Mouse (Mus musculus): ENCODE data around the gene Wsb1. TPM values are rescaled to one million over a fixed set of nuclear protein-coding genes. Genes with fewer than 3 reads are reported as not detected.
"Not testable (repeated sequence)": the region's sequence is repeated elsewhere in the genome, so short reads cannot be mapped to it uniquely, and the experiment has no call there.

Wsb1 gene
- total RNA-seq (2014; fragmentation: Nextera tagmentation) (45.0 and 45.9 TPM in 2 replicates), total RNA-seq (2017) (45.1 and 57.4 TPM in 2 replicates)

- ATAC-seq (replicated peaks; ENCODE audit: low FRiP score, low TSS enrichment, poor library complexity, severe bottlenecking): peak; percentile 91
Measured at GRCm38 (mm10) chr11:79254391-79255098, at the start of gene Wsb1. TSS of gene Wsb1 (minus strand) at chr11:79254671.

- not testable (repeated sequence) for ATAC-seq (replicated peaks; ENCODE audit: low FRiP score, low TSS enrichment, poor library complexity, severe bottlenecking)
Measured at GRCm38 (mm10) chr11:79304245-79304644, 49.8 kb upstream of the Wsb1 start.

- no peak for ATAC-seq (replicated peaks; ENCODE audit: low FRiP score, low TSS enrichment, poor library complexity, severe bottlenecking)
Measured at GRCm38 (mm10) chr11:79303109-79303508, 48.6 kb upstream of the Wsb1 start.

DNA sequence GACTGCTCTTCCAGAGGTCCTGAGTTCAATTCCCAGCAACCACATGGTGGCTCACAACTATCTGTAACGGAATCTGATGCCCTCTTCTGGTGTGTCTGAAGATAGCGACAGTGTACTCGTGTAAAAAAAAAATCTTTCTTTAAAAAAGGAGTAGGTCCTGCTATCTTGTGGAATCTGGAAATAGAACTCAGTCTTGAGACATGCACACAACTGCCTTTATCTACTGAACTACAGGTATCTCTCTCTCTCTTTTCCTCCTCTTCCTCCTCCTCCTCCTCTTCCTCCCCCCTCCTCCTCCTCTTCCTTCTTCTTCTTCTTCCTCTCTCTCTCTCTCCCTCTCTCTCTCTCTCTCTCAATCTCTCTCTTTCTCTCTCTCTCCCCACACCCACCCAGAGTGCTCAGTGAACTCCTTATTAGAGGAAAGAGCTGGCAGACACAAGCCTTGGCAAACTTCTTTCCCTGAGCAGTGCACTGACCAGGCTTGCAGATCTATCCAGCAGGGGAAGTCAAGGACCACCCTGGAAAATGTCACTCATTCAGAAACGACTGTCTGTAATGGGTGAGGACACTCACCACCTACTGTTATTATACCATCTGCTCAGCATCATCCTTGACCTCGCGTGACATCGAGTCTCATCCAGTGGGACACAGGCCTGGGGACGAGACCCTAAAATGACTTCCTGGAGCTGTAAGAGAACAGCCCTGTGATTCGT is 45.4 kb upstream of the Wsb1 start:
- ATAC-seq (replicated peaks; ENCODE audit: low FRiP score, low TSS enrichment, poor library complexity, severe bottlenecking): no peak

GRCm38 (mm10) chr11:79296856-79297491 is 42.5 kb upstream of the Wsb1 start, which contains the start of gene Gm9964:
TSS of gene Gm9964 (minus strand) at chr11:79296906.
- no peak for ATAC-seq (replicated peaks; ENCODE audit: low FRiP score, low TSS enrichment, poor library complexity, severe bottlenecking)

- ATAC-seq (replicated peaks; ENCODE audit: low FRiP score, low TSS enrichment, poor library complexity, severe bottlenecking): 0 out of 2 replicates have a peak, but pooled peaks have one; percentile 41
Measured at GRCm38 (mm10) chr11:79296167-79296566, 41.7 kb upstream of the Wsb1 start.

- no peak for ATAC-seq (replicated peaks; ENCODE audit: low FRiP score, low TSS enrichment, poor library complexity, severe bottlenecking)
Measured at GRCm38 (mm10) chr11:79293971-79294370, 39.5 kb upstream of the Wsb1 start.

DNA sequence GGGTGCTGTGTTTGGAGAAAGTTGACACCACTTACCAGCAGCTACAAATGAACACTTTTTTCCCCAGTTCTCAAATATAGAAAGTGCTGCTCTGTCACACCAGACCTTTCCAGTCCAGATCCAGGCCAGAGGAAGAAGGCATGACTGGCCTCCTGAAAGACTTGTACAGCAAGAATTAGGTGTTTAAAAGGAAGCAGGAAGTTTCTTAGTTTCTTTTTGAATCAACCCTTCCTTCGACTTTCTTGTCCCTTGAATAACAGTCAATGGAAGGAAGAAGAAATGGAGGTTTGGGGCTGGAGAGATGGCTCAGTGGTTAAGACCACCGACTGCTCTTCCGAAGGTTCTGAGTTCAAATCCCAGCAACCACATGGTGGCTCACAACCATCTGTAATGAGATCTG is 38.6 kb upstream of the Wsb1 start:
- no peak for ATAC-seq (replicated peaks; ENCODE audit: low FRiP score, low TSS enrichment, poor library complexity, severe bottlenecking)

DNA sequence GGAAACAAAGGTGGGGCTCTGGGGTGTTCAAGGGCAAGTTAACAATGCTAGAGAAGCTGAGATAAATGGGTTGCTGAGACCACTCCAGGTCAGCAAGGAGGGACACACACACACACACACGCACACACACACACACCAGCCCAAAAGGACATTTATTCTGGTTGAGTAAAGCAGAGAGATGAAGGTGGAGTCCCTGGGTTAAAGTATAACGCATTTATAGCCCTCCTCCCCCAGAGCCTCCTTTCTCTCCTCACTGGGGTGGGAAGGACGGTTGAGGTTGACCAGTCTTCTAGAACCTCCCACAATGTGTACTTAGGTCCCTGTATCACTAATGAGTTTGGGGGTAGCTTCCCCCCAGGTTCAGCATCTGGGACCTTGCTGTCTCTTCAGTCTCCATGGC is 37.7 kb upstream of the Wsb1 start:
- no peak for ATAC-seq (replicated peaks; ENCODE audit: low FRiP score, low TSS enrichment, poor library complexity, severe bottlenecking)

GRCm38 (mm10) chr11:79291651-79292050 is 37.2 kb upstream of the Wsb1 start:
- no peak for ATAC-seq (replicated peaks; ENCODE audit: low FRiP score, low TSS enrichment, poor library complexity, severe bottlenecking)

DNA sequence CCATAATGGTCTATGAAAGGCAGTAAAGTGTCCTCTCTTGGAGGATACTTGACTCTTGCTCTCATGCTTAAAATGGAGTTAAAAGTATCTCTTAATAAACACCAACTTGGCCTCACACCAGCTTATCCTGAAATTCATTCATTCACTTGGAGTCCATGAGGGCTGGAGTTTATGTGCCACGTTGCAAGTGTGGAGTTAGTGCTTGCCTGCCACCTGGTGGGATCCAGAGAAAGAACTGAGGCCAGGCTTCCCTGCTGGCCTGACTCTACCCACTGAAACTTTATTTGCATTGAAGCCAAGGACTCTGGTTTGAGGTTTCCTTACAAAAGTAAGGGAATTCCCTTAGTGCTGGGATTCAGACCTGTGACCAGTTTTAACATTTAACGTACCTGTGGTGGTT is 36.0 kb upstream of the Wsb1 start:
- no peak for ATAC-seq (replicated peaks; ENCODE audit: low FRiP score, low TSS enrichment, poor library complexity, severe bottlenecking)

DNA sequence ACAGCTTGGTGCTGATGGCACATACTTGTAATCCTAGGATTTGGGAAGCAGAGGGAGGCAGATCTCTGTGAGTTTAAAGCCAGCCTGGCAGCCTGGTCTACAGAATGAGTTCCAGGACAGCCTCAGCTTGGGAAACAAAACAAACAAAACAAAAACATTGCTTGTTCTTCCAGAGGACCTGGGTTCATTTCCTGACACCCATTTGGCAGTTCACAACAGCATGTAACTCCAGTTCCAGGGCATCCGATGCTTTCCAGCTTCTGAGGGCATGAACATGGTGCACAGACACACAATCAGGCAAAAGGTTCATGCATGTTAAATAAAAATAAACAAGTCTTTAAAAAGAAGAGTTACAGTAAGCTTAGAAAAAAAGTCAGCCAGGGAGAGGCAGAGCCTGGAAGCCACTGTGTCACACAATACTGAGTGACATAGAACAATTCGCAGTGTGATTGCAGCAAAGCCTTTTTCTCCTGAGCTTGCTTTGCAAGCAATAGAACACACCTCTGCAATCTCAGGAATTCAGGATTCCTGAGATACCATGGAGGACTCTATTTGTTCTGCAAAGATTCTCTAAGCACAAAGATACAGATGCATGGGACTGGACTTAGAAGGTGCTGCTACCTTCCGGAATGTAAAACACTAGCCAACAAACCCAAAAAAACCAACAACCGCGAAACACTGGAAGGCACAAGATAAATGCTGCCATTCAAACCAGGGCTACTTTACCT is 34.6 kb upstream of the Wsb1 start:
- ATAC-seq (replicated peaks; ENCODE audit: low FRiP score, low TSS enrichment, poor library complexity, severe bottlenecking): no peak

DNA sequence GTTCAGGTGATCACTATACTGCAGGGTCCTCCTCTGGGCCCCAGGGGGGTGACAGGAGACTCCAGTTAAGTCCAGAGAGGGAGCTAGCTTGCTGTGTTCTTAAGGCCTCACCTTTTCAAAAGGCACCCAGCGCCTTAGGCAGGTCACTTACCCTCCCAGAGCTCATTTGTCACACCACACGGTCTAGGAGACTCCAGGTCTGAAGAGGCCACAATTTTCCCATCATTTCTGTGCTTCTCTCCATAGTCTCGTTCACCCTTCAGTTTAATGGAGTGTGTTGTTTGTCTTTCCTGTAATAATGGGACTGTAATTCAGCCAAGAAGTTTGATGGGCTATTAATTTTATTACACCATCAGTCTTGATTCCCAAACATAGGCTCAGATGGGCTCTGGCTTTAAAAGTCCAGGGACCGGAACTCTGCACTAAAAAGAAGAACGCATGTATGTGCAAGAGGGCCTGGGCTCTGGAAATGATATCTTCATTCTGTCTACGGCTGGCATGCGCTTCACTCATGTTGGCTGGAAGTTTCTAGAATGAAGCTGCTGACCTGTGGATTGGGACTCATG is 33.9 kb upstream of the Wsb1 start:
- no peak for ATAC-seq (replicated peaks; ENCODE audit: low FRiP score, low TSS enrichment, poor library complexity, severe bottlenecking)

DNA sequence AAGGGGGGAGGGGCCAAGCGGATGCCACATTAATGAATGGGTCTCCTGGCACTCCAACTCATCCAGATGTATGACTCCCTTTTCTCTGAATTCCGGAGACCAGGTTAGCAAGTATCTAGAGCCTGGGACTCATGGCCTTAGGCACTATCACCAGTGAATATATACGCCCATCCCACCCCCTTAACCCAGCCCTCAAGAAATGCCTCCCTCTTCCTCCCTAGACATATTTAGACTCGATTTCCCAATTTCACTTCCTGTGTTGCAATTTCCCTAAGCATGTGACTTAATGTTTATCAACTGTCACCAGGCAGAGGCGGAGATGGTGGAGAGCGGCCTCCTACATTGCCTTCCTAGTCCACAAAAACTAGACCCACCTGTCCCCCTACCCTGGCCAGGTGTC is 33.0 kb upstream of the Wsb1 start:
- no peak for ATAC-seq (replicated peaks; ENCODE audit: low FRiP score, low TSS enrichment, poor library complexity, severe bottlenecking)

DNA sequence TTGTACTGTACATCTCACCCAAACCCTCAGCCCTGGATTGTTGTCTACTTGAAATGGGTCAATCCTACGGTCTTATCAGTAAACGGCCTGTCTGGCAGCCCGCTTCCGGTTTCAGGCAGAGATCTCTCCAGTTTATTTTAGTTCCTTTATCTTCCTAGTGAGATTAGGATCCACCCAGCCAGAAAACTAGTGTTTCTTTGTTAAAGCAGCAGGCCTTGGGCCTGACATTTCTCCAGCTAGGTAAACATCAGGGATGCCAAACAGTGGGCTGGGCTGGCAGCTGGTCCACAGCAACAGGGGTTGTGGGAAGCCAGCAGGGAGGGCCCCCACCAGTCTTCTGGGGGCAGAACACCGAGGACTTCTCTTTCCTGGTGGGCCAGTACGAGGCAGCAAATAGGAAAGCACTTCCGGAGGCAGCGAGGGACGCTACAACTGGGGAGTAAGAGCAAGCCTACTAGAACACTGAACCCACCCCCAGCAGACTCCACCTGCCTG is 31.9 kb upstream of the Wsb1 start:
- ATAC-seq (replicated peaks; ENCODE audit: low FRiP score, low TSS enrichment, poor library complexity, severe bottlenecking): 0 out of 2 replicates have a peak, but pooled peaks have one; percentile 50

GRCm38 (mm10) chr11:79283350-79284030 is 29.0 kb upstream of the Wsb1 start:
- ATAC-seq (replicated peaks; ENCODE audit: low FRiP score, low TSS enrichment, poor library complexity, severe bottlenecking): no peak

DNA sequence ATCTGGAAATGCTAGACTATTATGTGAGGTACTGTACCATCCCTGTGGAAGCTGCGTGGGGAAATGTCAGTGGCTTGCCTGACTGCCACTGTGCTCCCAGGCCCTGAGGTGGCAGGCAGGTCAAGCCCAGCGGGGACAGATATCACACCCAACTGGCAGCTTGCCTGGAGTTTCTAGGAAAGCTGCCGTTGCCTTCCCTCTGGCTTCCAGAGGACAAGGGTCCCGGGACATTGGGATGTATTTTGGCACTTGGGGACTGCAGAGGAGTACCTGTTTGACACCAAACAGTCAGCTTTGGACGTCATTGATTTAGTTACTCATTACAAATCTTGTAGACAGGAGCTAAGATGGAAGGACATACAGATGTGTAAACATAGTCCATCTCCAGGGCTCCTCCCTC is 26.9 kb upstream of the Wsb1 start:
- ATAC-seq (replicated peaks; ENCODE audit: low FRiP score, low TSS enrichment, poor library complexity, severe bottlenecking): no peak

DNA sequence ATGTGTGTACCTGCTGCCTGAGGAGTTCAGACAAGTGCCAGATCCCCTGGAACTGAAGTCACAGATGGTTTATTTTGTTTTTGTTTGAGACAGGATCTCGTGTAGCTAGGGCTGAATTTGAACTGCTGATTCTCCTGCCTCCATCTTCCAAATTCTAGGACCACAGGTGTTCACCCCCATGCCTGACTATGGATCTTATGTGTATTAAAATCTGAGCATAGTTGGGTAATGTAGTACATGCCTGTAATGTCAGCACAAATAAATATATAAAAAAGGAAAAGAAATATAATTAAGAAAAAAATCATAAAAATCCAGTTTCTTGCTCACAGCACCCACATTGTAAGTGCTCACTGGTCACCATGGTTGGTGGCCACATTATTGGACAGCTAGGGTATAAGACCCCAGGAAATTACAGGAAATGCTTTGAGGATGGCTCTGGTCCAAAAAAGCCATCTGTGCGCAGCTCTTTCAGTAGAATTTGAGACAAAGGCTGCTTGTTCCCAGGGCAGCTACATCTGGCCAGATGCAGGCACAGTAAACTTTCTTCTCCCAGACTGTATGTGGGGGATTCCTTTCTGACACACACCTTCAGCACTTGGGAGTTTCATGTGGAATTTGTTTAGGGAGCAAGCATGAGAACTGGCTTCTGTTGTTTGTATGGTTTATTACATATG is 25.4 kb upstream of the Wsb1 start:
- ATAC-seq (replicated peaks; ENCODE audit: low FRiP score, low TSS enrichment, poor library complexity, severe bottlenecking): no peak

All from megakaryocyte-erythroid progenitor cell, adult 5-6 weeks (primary cell).